Mouse (Mus musculus) stomach, embryonic 16.5 days (tissue): ENCODE measurements around the gene Usb1. TPM values are rescaled to one million over a fixed set of nuclear protein-coding genes. Genes with fewer than 3 reads are reported as not detected.
"Not testable (repeated sequence)": the region's sequence is repeated elsewhere in the genome, so short reads cannot be mapped to it uniquely, and the experiment has no call there.

Source experiments
- ATAC-seq: fragments of 200-750 bp; cut with Nextera tagmentation; 2 replicates; pipeline ENCODE4 v1.8.0; 2017; ENCODE audit warnings: moderate number of reproducible peaks, moderate TSS enrichment; ENCODE audit not compliant: insufficient read depth, low FRiP score
- H3K27ac ChIP-seq: fragments of 300-500 bp; sonication (generic); 2 replicates; pipeline ENCODE4 v1.5.1; 2014; ENCODE audit warnings: low read length
- H3K27me3 ChIP-seq: fragments of 300-500 bp; sonication (generic); 2 replicates; pipeline ENCODE4 v1.6.1; 2014; ENCODE audit warnings: low read length, control low read depth, mixed read lengths; ENCODE audit not compliant: control insufficient read depth, insufficient read depth
- H3K36me3 ChIP-seq: fragments of 300-500 bp; sonication (generic); 2 replicates; pipeline ENCODE4 v1.6.1; 2014; ENCODE audit warnings: low read length; ENCODE audit not compliant: control insufficient read depth, insufficient read depth
- H3K4me1 ChIP-seq: fragments of 300-500 bp; sonication (generic); 2 replicates; pipeline ENCODE4 v1.6.1; 2014; ENCODE audit warnings: low read length, control low read depth, mixed read lengths; ENCODE audit not compliant: control insufficient read depth, insufficient read depth
- H3K4me2 ChIP-seq: fragments of 300-500 bp; sonication (generic); 2 replicates; pipeline ENCODE4 v1.6.1; 2014; ENCODE audit warnings: low read depth, low read length, mixed read lengths
- H3K4me3 ChIP-seq: fragments of 300-500 bp; sonication (generic); replicated peaks from 2 replicates; pipeline ENCODE4 v1.5.1; 2014; ENCODE audit warnings: mild to moderate bottlenecking, low read length
- H3K9ac ChIP-seq: fragments of 300-500 bp; sonication (generic); 2 replicates; pipeline ENCODE4 v1.6.1; 2014; ENCODE audit warnings: low read length
- H3K9me3 ChIP-seq: fragments of 300-500 bp; sonication (generic); replicated peaks from 2 replicates; pipeline ENCODE4 v1.6.1; 2016; ENCODE audit warnings: low read length, control low read depth; ENCODE audit not compliant: control insufficient read depth
- WGBS: fragments of 180-500 bp; shearing (Covaris S2); extraction: QIAGEN DNeasy Blood & Tissue Kit; methylation state at CpG from one replicate; pipeline ENCODE4 v1.1.7; 2014; 5-methylcytosine and 5-hydroxymethylcytosine counted together
- polyA plus RNA-seq: library from polyadenylated mRNA; unstranded; fragments of >200 nt; fragmentation: Nextera tagmentation; extraction: Ambion mirVana; gene quantifications from 2 replicates; pipeline ENCODE4 v1.2.1, GENCODE M21; 2015

The Usb1 gene
- polyA plus RNA-seq, 1 experiment from 2014 or later: 38.7 TPM

GRCm38 (mm10) chr8:95377101-95377500 lies 45.0 kb downstream of the Usb1 start:
- H3K4me3 ChIP-seq: no peak overlapping the region
- peaks cover 30% of the 10 kb centered on the region for H3K4me1 ChIP-seq
- peak overlapping the region; percentile 93 for H3K27ac ChIP-seq
- H3K36me3 ChIP-seq: no peaks in the 10 kb centered on the region
- ATAC-seq: no peak
- WGBS: 71% methylated on average over 4 of the region's 4 CpGs
- peak overlapping the region; percentile 23; the same call in 1 of the 2 replicates for H3K9ac ChIP-seq
- no peaks in the 10 kb centered on the region for H3K27me3 ChIP-seq
- 0 out of 2 replicates have a peak overlapping the region, but pooled peaks have one; percentile 8 for H3K4me2 ChIP-seq
- H3K9me3 ChIP-seq: no peaks in the 10 kb centered on the region

- Histone ChIP-seq H3K9me3 (no peaks in the 10 kb centered on the region), H3K4me3 (no peak overlapping the region), H3K4me1 (peaks cover 25% of the 10 kb centered on the region), H3K27me3 (no peaks in the 10 kb centered on the region), H3K4me2 (no peak overlapping the region), H3K27ac (peak overlapping the region; percentile 93), H3K36me3 (no peaks in the 10 kb centered on the region), H3K9ac (peak overlapping the region; percentile 23)
- WGBS: 20% methylated on average over 7 of the region's 7 CpGs
- peak; percentile 89 for ATAC-seq
Measured at GRCm38 (mm10) chr8:95377863-95378291, 45.8 kb downstream of the Usb1 start.

GRCm38 (mm10) chr8:95378928-95379327 lies 46.8 kb downstream of the Usb1 start:
- not testable (repeated sequence) for H3K36me3 ChIP-seq, H3K27me3 ChIP-seq, ATAC-seq, H3K9me3 ChIP-seq, H3K4me2 ChIP-seq, H3K27ac ChIP-seq, H3K9ac ChIP-seq, H3K4me3 ChIP-seq
- peaks cover 25% of the 10 kb centered on the region for H3K4me1 ChIP-seq
- WGBS: 94% methylated on average over 11 of the region's 11 CpGs

DNA sequence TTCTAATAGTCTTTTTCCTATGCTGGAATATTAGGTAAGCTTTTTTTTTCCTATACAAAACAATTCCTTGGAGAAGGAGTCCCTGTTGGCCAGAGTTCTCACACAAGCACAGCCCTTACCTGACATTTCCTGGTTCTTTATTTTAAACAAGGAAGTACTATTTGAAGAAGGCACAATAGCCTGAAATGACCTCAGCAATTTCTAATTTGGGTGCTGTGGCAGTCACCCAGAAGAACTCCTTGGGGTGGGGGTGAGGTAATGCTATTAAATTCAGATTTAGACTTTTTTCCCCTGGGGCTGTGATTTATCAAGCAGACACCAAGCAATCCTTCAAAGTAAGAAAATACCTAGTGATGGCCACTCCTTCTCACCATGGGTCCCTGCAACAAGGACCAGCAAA lies 48.9 kb downstream of the Usb1 start:
- Histone ChIP-seq H3K9ac (no peak overlapping the region), H3K27ac (peak overlapping the region; percentile 9; the same call in 1 of the 2 replicates)

DNA sequence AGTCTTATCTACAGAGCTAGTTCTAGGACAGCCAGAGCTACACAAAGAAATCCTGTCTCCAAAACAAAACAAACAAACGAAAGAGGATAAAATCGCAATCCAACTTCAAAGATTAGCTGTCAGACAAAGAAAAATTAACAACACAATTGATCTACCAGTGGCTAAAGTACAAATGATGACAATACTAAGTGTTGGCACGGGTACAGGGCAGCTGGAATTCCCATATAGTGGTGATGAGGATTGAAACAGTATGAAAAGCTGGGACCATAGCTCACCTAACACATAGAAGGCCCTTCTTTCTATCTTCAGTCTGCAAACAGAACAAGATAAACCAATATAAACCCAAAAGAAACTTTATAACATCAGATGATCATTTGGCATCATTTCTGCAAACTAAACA lies 49.5 kb downstream of the Usb1 start:
- Histone ChIP-seq H3K9ac (no peak overlapping the region), H3K4me1 (peaks cover 16% of the 10 kb centered on the region), H3K36me3 (no peaks in the 10 kb centered on the region), H3K9me3 (no peaks in the 10 kb centered on the region), H3K27ac (no peak overlapping the region), H3K27me3 (no peaks in the 10 kb centered on the region), H3K4me3 (no peak overlapping the region), H3K4me2 (no peak overlapping the region)
- no peak for ATAC-seq
- 78% methylated on average over 3 of the region's 3 CpGs for WGBS

More for the DNA sequence above, 48.9 kb downstream of the Usb1 start:
- no peak overlapping the region for H3K4me3 ChIP-seq
- no peak for ATAC-seq
- H3K9me3 ChIP-seq: no peaks in the 10 kb centered on the region
- peaks cover 23% of the 10 kb centered on the region for H3K4me1 ChIP-seq
- H3K4me2 ChIP-seq: no peak overlapping the region
- no peaks in the 10 kb centered on the region for H3K27me3 ChIP-seq
- no peaks in the 10 kb centered on the region for H3K36me3 ChIP-seq

DNA sequence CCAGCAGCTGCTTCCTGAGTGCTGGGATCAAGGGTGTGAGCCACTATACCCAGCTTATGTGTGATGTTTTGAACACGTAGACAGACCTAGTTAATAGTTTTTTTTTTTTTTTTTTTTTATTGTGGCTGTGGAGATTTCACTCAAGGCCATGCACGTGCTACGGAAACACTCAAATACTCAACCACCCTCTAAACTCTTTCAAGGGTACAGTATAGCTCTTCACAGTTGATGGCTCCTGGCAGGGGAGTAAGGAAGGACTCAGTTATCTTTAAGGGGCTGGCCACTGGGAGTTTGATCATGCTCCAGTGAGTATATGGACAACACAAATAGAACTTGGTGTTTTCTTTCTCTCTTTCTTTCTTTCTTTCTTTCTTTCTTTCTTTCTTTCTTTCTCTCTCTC lies 52.4 kb downstream of the Usb1 start:
- Histone ChIP-seq H3K9me3 (no peaks in the 10 kb centered on the region), H3K4me1 (no peaks in the 10 kb centered on the region), H3K4me2 (no peak overlapping the region), H3K36me3 (no peaks in the 10 kb centered on the region), H3K27me3 (no peaks in the 10 kb centered on the region), H3K9ac (no peak overlapping the region), H3K4me3 (no peak overlapping the region), H3K27ac (no peak overlapping the region)
- ATAC-seq: no peak
- 77% methylated on average over 3 of the region's 3 CpGs for WGBS

DNA sequence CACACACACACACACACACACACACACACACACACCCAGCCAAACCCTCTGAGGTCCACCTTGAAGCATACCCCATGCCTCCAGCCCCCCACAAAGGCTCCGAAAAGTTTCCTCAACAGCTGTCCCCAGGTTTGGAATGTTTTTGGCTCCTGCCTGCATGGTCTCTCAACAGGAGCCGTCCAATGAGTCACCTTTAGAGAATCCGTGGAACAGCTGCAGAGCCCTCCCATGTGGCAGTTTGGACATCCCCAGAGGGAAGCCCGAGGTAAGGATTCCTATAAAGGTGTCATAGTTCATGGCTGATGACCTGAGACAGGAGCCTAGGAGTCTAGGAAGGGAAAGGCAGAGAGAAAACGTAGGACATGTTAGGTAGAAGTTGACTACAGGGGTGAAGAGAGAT lies 54.0 kb downstream of the Usb1 start:
- ATAC-seq: no peak
- whole genome bisulfite sequencing: 57% methylated on average over 5 of the region's 5 CpGs
- Histone ChIP-seq H3K9ac (no peak overlapping the region), H3K27ac (no peak overlapping the region), H3K4me2 (no peak overlapping the region), H3K9me3 (no peaks in the 10 kb centered on the region), H3K36me3 (no peaks in the 10 kb centered on the region), H3K4me1 (no peaks in the 10 kb centered on the region), H3K4me3 (no peak overlapping the region), H3K27me3 (no peaks in the 10 kb centered on the region)

DNA sequence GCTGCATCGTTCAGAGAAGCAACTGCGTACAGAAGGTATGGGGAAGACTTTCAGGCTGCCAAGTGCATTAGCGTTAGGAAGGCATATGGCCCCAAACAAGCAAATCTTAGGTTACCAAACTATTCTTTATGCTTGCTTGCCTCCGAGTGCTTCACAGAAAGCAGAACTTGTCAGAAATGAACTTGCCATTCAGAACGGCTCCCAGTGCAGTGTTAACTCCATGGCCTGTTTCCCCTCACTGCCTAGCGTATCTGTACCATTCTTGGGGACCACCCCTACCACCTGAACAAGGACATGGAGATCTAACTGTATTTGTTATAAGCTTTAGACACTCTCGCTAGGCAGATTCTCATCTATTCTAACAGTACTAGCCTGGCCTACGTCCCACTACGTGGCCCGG lies 55.1 kb downstream of the Usb1 start:
- no peaks in the 10 kb centered on the region for H3K4me1 ChIP-seq
- H3K27me3 ChIP-seq: no peaks in the 10 kb centered on the region
- H3K36me3 ChIP-seq: no peaks in the 10 kb centered on the region
- no peak for ATAC-seq
- WGBS: 84% methylated on average over 10 of the region's 10 CpGs
- no peaks in the 10 kb centered on the region for H3K9me3 ChIP-seq
- H3K4me3 ChIP-seq: no peak overlapping the region
- no peak overlapping the region for H3K27ac ChIP-seq
- no peak overlapping the region for H3K9ac ChIP-seq
- H3K4me2 ChIP-seq: no peak overlapping the region

- Histone ChIP-seq H3K4me2 (no peak overlapping the region), H3K27me3 (no peaks in the 10 kb centered on the region), H3K9ac (no peak overlapping the region), H3K9me3 (no peaks in the 10 kb centered on the region), H3K27ac (no peak overlapping the region), H3K4me1 (no peaks in the 10 kb centered on the region), H3K4me3 (no peak overlapping the region), H3K36me3 (no peaks in the 10 kb centered on the region)
- 76% methylated on average over 7 of the region's 7 CpGs for WGBS
- no peak for ATAC-seq
Measured at GRCm38 (mm10) chr8:95387936-95388335, 55.9 kb downstream of the Usb1 start.

- H3K4me1 ChIP-seq: no peaks in the 10 kb centered on the region
- H3K27me3 ChIP-seq: no peaks in the 10 kb centered on the region
- no peaks in the 10 kb centered on the region for H3K9me3 ChIP-seq
- no peak overlapping the region for H3K4me3 ChIP-seq
- H3K27ac ChIP-seq: no peak overlapping the region
- no peaks in the 10 kb centered on the region for H3K36me3 ChIP-seq
- 49% methylated on average over 4 of the region's 4 CpGs for WGBS
- H3K4me2 ChIP-seq: no peak overlapping the region
- ATAC-seq: no peak
- H3K9ac ChIP-seq: no peak overlapping the region
Measured at GRCm38 (mm10) chr8:95390312-95390711, 58.2 kb downstream of the Usb1 start.
